Mouse (Mus musculus) kidney, postnatal 10 days (tissue): ENCODE measurements around the gene Idi1.
A peak's percentile ranks its signal among the peaks of the same experiment; 100 is the strongest.
"Not testable (repeated sequence)": the region's sequence is repeated elsewhere in the genome, so short reads cannot be mapped to it uniquely, and the experiment has no call there.

Source experiments
- DNase-seq: peaks from one replicate; pipeline ENCODE4 v3.0.0; 2021; ENCODE audit warnings: mixed read lengths

The Idi1 gene

GRCm38 (mm10) chr13:8888603-8889002, 3.3 kb downstream of the Idi1 start:
- peak; percentile 12 for DNase-seq

DNA sequence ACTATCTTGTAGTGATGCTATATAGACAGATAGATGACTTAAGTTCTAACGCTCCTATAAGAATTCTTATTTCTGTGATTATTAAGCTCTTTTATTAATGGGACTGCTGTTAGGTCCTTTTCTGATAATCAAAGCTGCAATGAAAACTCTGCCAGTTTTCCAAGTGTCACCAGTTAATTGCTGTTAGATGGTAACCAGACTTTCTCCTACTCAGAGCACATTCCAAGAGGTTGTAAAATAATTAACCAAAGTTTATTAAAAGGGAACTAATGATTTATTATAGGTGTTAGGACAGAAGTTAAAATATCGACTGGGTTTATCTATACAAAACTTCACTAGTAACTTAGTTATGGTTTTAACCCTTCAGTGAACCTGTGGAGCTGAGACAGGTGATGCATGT, 20.7 kb downstream of the Idi1 start:
- DNase-seq: not testable (repeated sequence)

DNA sequence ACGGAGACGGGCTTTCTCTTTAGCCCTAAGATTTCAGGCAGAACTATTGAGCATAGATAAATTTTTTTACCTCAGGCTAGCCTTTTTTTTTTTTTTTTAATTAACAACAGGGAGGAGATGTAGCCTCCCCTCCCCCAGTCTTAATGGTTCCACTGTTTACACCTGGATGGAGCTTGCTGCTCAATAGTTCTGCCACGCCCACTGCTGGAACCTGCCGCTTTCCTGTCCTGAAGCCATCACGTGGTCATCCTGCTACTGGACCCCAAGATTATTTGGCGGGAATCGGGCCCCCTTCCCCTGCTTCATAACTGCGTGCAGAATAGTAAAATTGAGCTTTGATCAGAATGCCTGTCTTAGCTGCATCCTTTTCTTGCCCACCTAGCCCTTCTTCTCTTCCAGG, 28.6 kb downstream of the Idi1 start:
- not testable (repeated sequence) for DNase-seq

DNA sequence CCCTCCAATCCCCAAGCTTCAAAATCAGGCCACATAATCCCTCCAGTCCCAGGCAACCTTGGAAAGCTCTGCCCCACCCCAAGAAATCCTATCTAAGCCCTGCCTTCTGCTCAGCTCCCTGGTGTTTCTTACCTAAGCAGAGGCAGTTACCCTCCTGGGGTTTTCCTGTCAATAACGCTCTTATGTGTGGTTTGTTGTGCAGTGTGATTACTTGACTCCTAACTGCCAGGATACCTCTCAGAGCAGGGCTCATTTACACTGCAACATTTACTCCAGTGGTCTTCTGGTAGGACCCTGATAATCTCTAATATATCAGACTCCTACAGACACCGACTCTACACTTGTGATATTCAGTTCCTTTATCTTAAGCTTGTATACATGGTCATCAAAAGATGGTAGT, 48.2 kb downstream of the Idi1 start:
- DNase-seq: no peak

DNA sequence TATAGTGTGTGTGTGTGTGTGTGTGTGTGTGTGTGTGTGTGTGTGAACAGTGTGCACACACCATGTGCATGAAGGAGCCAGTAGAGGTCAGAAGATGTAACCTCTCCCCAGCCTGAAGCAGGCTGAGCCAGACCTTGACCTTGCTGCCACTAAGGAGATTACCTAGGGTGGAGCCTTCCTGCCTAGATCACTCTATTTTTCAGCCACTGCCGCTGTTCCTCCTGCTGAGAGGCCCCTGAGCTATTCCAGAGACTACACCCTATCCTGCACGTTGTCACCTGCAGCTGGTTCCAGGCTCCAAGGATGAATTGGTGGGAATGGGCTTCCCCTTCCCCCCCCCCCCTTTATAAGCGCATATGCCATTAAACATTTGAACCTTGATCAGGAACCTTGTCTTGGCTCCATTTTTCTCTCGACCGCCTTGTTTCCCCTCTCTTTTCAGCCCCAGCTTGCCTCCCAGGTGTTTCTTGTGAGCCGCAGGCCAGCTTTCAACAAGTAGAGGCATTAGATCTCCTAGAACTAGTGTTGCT, 52.4 kb downstream of the Idi1 start:
- DNase-seq: not testable (repeated sequence)

DNA sequence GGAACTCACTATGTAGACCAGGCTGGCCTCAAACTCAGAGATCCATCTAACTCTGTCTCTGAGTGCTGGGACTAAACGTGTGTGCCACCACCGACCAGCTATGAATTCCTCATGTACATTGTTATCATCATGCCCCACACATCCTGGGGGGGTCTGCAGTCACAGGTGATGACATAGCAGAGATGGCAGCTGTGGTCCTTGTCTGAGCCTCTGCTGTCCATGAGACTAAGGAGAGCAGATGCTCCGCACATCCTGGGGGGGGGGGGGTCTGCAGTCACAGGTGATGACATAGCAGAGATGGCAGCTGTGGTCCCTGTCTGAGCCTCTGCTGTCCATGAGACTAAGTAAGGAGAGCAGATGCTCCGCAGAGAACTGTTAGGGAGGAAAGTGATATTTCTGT, 55.8 kb downstream of the Idi1 start:
- not testable (repeated sequence) for DNase-seq

GRCm38 (mm10) chr13:8941701-8942100, 56.4 kb downstream of the Idi1 start:
- not testable (repeated sequence) for DNase-seq
